Mouse (Mus musculus) C2C12 (cell line): ENCODE data around the gene Tbcd. TPM values are rescaled to one million over a fixed set of nuclear protein-coding genes. Genes with fewer than 3 reads are reported as not detected.

Source experiments
- H3K27me3 ChIP-seq: one replicate; pipeline ENCODE4 v1.6.1; 2011; ENCODE audit not compliant: control insufficient read depth, insufficient read depth, insufficient read length
- H3K36me3 ChIP-seq: one replicate; pipeline ENCODE4 v1.6.1; 2011; ENCODE audit not compliant: control insufficient read depth, insufficient read depth
- H3K4me3 ChIP-seq: one replicate; pipeline ENCODE4 v1.5.1; 2011; ENCODE audit warnings: mild to moderate bottlenecking, control low read depth; ENCODE audit not compliant: poor library complexity, insufficient read depth, severe bottlenecking
- H3K79me2 ChIP-seq: one replicate; pipeline ENCODE4 v1.6.1; 2011; ENCODE audit not compliant: control insufficient read depth, insufficient read depth
- H3K79me3 ChIP-seq: one replicate; pipeline ENCODE4 v1.6.1; 2011; ENCODE audit warnings: low read depth, control low read depth
- H3ac ChIP-seq: one replicate; pipeline ENCODE3; 2011; ENCODE audit warnings: low read depth; ENCODE audit not compliant: control insufficient read depth, insufficient read length
- CEBPB ChIP-seq: IDR thresholded peaks from one replicate; pipeline ENCODE4 v1.6.1; 2011; ENCODE audit warnings: low read depth, mild to moderate bottlenecking, control low read depth, moderate library complexity
- CTCF ChIP-seq: IDR thresholded peaks from one replicate; pipeline ENCODE4 v1.5.1; 2011; ENCODE audit not compliant: control insufficient read depth, insufficient read depth, insufficient read length
- FOSL1 ChIP-seq: IDR thresholded peaks from one replicate; pipeline ENCODE4 v1.8.0; 2011; ENCODE audit warnings: mild to moderate bottlenecking, low read length; ENCODE audit not compliant: poor library complexity, insufficient read depth, severe bottlenecking
- MAX ChIP-seq: IDR thresholded peaks from one replicate; pipeline ENCODE4 v1.6.1; 2011; ENCODE audit warnings: mild to moderate bottlenecking, control low read depth
- MYOD1 ChIP-seq: IDR thresholded peaks from one replicate; pipeline ENCODE4 v1.6.1; 2011; ENCODE audit warnings: low read depth; ENCODE audit not compliant: control insufficient read depth, insufficient read length
- MYOG ChIP-seq: IDR thresholded peaks from one replicate; pipeline ENCODE4 v1.6.1; 2011; ENCODE audit not compliant: control insufficient read depth, insufficient read length; ENCODE audit errors: extremely low read depth
- USF1 ChIP-seq: IDR thresholded peaks from one replicate; pipeline ENCODE4 v1.6.1; 2011; ENCODE audit warnings: low read depth, mild to moderate bottlenecking, control low read depth, moderate library complexity
- polyA plus RNA-seq: library from polyadenylated mRNA; unstranded; fragments of >200 nt; fragmentation: generic; extraction: Trizol; gene quantifications from one replicate; pipeline ENCODE4 v1.2.1, GENCODE M21; 2012; ENCODE audit warnings: missing spikeins

Tbcd gene
- polyA plus RNA-seq, 1 experiment, result 69.2 TPM

GRCm38 (mm10) chr11:121502000-121502860 is 50.5 kb downstream of the Tbcd start:
- H3K27me3 ChIP-seq, result no peaks in the 10 kb centered on the region
- peaks cover 60% of the 10 kb centered on the region for H3K36me3 ChIP-seq
- no peak for TF ChIP-seq CEBPB
- peak; percentile 71 for TF ChIP-seq FOSL1
- TF ChIP-seq MAX, result peak; percentile 42
- peak; percentile 96 for TF ChIP-seq MYOD1
- TF ChIP-seq USF1, result no peak
- H3K4me3 ChIP-seq, result no peak overlapping the region
- H3ac ChIP-seq, result no peak overlapping the region
- no peaks in the 10 kb centered on the region for H3K79me2 ChIP-seq
- no peaks in the 10 kb centered on the region for H3K79me3 ChIP-seq

DNA sequence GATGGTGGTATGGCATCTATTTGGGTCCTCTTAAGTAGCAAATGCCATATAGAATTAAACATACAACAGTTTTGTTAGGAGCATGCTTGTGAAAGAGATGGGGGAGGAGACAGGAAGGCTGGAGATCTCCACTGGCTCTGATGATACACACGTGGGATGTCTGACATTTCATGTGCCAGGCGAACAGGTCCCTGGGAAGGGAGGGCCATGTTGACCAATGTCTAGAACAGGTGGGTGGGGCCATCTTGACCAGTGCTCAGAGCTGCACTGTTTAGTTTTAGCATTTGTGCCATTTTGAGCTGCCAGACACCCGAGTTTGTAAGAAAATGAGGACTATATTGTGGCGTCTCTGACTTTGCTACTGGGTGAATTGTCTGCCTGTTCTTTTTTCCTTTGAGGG is 56.7 kb downstream of the Tbcd start:
- no peaks in the 10 kb centered on the region for H3K79me3 ChIP-seq
- H3K4me3 ChIP-seq, result no peak overlapping the region
- H3K79me2 ChIP-seq, result no peaks in the 10 kb centered on the region
- TF ChIP-seq FOSL1 (no peak), CTCF (no peak), MAX (no peak), USF1 (no peak), MYOD1 (no peak), MYOG (no peak), CEBPB (no peak)
- peaks cover 34% of the 10 kb centered on the region for H3K36me3 ChIP-seq
- H3K27me3 ChIP-seq, result no peaks in the 10 kb centered on the region
- no peak overlapping the region for H3ac ChIP-seq

DNA sequence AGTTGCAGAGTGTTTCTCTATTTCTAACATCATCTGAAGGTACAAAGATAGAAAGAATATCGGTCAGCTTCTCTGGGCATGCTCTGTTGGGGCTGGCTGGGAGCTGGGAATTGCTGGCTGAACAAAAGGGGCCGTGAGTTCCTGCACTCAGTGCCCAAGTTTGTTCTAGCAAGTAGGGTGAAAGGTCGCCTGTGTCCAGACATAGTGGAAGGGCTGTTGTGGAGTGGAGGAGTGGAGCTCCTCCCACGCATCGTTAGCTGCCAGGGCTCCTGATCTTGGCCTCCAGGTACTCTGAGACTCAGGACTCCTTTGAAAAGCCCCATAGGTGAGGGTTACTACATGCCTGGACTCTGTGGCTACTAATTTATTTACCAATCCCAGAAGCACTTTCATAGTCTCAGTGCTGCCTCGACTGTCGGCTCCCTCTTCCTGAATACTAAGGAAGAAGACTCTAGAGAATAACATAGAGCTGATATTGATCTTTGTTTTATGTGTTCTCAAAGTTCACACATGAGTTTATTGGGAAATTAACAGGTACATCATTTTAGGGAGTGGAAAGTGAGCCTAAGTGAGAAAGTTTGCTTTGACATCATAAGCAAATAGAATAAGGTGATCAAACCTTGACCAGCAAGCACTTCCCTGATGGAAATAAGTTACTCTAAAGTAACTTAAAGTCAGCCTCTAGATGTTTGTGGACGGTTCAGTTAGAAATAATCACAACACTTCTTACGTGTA is 58.9 kb downstream of the Tbcd start:
- H3K79me2 ChIP-seq, result no peaks in the 10 kb centered on the region
- no peak overlapping the region for H3K4me3 ChIP-seq
- H3K36me3 ChIP-seq, result peaks cover 16% of the 10 kb centered on the region
- no peak for TF ChIP-seq MYOD1
- no peak for TF ChIP-seq MYOG
- no peak for TF ChIP-seq CTCF
- no peaks in the 10 kb centered on the region for H3K27me3 ChIP-seq
- H3ac ChIP-seq, result no peak overlapping the region
- no peaks in the 10 kb centered on the region for H3K79me3 ChIP-seq

DNA sequence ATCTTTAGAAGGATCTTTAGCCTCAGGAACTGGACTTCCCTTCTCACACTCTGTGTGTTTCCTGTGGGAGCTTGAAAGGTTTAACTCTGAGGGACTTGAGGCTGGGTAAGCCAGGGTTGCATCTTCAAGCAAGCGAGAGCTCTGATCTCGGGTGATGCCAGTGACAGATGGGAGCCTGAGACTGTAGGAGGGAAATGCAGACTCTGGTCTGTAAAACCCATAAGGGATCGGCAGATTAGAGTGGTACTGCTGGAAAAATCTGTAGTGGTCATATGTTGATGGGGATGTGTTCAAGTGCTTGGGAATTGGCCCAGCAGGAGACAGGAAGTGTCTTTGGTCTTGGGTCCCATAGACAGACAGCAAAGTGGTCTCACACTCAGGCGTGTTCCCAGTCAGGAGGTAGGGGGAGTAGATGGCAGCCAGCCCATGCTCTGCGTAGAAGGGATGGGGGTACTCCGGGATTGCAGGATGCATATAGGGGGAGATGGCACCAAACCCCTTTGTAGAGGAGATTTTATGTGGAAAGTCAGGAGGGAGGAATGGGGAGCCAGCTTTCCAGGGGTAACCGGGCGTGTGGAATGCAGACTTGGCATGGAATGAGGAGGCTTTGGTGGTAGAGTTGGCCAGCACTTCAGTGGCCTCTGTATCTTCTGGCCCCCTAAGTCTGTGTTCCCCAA is 61.3 kb downstream of the Tbcd start:
- Histone ChIP-seq H3K4me3 (no peak overlapping the region), H3K79me3 (no peaks in the 10 kb centered on the region), H3K36me3 (peaks cover 11% of the 10 kb centered on the region), H3K79me2 (no peaks in the 10 kb centered on the region), H3K27me3 (no peaks in the 10 kb centered on the region), H3ac (no peak overlapping the region)
- TF ChIP-seq USF1 (no peak), CTCF (no peak), FOSL1 (no peak), CEBPB (no peak), MAX (no peak), MYOG (no peak), MYOD1 (no peak)

DNA sequence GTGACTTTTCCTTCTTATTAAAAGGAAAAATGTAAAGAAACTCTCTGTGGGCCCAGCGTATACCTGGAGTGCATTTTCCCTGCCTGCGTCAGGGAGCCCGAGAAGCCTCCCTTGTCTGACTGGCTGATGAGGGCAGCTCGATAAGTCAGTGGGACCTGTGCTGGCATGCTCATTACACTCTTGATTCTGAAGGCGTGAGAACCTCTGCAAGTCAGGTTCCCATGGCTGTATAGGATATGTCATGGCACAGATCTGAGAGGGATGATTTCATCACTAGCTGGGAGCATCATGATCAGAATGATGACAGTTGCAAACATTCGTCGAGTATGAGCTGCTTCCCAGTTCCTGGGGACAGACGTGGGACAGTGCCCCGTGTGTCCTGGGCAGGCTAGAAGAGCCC is 64.2 kb downstream of the Tbcd start:
- Histone ChIP-seq H3K79me3 (no peaks in the 10 kb centered on the region), H3ac (no peak overlapping the region), H3K36me3 (peaks cover 5% of the 10 kb centered on the region), H3K27me3 (no peaks in the 10 kb centered on the region), H3K4me3 (no peak overlapping the region), H3K79me2 (peaks cover 6% of the 10 kb centered on the region)
- no peak for TF ChIP-seq MYOG
- no peak for TF ChIP-seq USF1
- no peak for TF ChIP-seq FOSL1
- no peak for TF ChIP-seq CEBPB
- no peak for TF ChIP-seq MYOD1
- TF ChIP-seq MAX, result no peak
- no peak for TF ChIP-seq CTCF
